Mouse (Mus musculus): ENCODE measurements around the gene Plxna3.
A peak's percentile ranks its signal among the peaks of the same experiment; 100 is the strongest.
"Not testable (repeated sequence)": the region's sequence is repeated elsewhere in the genome, so short reads cannot be mapped to it uniquely, and the experiment has no call there.

Plxna3 gene

DNA sequence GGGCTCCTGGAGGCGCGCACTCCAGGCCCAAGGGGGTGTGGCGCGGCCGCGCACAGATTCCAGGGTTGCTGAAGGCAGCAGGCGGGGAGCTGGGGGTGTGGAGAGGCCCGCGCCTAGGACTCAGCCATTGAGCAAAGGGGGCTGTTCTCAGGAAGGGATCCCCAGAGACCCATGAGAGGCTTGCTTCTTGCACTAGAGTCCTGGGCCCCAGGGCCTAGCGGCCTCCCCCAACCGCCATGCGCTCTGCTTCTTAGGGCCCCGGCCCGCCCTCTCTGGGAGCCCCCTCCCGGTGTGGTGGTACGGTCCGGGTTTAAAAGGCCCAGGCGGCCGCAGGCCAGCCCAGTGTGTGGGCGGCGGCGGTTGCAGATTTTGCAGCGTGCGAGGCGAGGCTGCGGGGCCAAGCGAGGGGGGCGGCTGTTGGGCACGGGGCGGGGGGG lies at the start of gene Plxna3:
Plxna3 (plus strand) TSS at position 342 of the 437 bp plus-strand sequence.
- peak; percentile 23 to 54 for DNase-seq (ENCODE audit: low spot score in 2 of 2)

DNA sequence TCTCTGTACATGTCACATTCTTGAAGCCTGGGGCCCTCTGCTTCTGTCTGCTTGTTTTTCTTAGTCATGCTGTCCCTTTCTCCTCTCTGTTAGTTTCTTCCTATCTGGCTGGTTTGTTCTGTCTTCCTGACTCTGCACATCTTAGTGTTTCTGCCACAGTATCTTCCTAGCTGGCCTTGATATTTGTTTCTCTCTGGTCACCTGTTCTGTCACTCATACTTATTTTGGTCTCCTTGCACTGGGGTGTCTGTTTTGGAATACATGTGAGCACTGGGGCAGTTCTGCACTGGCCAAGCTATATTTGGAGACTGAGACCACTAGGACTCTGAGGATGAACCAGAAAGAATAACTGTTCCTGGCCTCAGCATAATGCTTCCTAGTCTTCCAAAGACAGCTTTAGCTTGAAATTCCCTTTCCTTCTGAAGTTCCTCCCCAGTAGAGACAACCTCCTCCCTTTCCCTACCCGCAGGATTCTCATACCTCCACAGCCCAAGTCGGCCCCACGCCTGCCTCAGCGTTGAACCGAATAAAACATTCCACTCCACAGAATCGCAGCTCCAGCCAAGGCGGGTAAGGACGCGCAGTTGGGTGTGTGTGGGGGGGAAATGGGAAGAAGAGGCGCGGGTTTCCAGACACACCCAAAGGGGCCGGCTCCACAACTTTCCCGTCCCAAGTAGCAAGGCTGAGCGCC lies 47.7 kb upstream of the Plxna3 start:
- DNase-seq (ENCODE audit: low spot score in 2 of 2) = no peak

DNA sequence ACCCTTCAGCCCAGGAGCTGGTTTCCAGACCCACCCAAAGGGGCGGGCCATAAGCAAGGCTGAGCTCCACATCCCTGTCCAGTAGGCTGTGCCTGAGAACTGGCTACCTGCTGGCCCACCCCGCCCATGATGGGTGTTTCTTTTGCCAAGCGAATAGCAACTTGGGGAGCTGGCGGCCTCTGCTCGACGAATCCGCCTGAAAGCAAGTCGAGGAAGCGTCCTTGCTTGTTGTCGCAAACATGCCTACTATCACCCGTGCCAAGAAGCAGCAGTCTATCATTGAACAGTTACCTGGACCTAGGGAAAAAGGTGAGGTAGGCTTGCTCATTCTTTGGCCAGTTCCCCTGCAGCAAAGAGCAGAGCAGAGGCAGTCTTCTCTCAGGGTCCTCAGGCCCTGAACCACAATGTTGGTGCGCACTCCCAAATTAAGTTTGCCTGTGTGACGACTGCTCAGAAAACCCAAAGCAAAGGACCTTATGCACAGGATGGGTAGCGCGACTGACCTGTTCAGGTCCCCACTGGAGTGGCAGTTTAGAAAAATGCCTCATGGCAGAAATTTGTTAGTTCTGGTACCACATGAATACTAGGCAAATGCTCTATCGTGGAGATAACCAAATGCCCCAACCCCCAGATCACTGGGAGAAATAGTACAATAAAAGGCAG lies 47.0 kb upstream of the Plxna3 start, which contains the start of the genes Taz and Dnase1l1:
Taz (plus strand) TSS at position 181 of the 663 bp plus-strand sequence.
Dnase1l1 (minus strand) TSS at position 606 of the 663 bp plus-strand sequence.
- peak in 1 of 2 experiments; percentile 18 for DNase-seq (ENCODE audit: low spot score in 2 of 2)

DNA sequence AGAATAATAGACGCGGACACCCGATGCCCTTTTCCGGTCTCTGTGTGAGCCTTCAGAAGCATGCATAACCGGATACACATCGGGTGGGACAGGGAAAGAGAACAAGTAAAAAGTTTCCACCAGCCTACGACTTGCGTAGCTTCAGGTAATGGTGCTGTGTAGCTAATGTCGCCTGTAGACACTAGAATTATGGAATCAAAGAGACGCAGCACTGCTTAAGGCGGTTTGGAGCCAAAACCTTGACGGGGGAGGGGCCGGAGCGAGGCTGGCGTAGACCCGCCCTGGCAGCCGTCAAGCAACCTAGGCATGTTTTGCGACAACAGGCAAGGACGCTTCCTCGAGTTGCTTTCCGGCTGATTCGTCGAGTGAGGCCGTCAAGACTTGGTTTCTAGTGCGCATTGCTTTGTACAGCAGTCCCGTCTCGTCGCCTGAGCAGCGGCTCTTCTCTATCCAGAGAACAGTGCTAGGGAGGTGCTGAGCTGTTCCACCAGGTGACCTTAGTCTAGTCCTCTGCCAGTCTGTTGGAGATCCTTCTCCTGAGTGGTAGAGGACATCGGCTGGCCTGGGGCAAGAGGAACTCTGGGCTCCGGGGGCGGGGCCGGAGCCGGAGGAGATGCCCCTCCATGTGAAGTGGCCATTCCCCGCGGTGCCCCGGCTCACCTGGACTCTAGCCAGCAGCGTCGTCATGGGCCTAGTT lies 46.3 kb upstream of the Plxna3 start:
- DNase-seq (ENCODE audit: low spot score in 2 of 2) = peak; percentile 76 to 81

DNA sequence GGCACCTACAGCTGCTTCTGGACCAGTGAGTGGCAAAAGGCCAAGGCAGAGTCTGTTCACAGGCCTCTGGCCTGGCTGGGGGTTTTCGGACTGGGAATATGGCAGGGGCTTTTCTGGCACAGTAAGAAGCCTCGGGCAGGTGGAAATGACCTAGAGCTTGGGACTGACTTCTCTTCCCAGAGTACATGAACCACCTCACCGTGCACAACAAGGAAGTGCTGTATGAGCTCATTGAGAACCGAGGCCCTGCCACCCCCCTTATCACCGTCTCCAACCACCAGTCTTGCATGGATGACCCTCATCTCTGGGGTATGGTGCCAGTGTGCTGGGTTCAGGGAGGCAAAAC lies 45.8 kb upstream of the Plxna3 start:
- DNase-seq (ENCODE audit: low spot score in 2 of 2) = no peak

DNA sequence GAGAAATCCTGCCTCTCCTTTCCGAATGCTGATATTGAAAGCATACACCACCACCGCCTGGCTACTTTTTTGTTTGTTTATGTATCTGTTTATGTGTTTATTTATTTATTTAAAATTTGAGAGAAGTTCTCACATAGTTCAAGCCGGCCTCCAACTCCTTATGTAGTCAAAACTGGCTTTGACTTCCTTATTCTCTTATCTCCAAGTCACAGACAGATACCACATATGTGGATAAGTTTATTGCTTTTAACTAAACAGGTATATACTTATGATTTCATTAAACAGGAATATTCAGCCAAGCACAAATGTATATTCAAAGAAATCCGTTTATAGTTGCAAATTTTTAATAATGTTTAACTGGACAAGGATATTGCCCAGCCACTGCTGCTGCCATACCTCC lies 35.4 kb upstream of the Plxna3 start:
- no peak for DNase-seq (ENCODE audit: low spot score in 2 of 2)

DNA sequence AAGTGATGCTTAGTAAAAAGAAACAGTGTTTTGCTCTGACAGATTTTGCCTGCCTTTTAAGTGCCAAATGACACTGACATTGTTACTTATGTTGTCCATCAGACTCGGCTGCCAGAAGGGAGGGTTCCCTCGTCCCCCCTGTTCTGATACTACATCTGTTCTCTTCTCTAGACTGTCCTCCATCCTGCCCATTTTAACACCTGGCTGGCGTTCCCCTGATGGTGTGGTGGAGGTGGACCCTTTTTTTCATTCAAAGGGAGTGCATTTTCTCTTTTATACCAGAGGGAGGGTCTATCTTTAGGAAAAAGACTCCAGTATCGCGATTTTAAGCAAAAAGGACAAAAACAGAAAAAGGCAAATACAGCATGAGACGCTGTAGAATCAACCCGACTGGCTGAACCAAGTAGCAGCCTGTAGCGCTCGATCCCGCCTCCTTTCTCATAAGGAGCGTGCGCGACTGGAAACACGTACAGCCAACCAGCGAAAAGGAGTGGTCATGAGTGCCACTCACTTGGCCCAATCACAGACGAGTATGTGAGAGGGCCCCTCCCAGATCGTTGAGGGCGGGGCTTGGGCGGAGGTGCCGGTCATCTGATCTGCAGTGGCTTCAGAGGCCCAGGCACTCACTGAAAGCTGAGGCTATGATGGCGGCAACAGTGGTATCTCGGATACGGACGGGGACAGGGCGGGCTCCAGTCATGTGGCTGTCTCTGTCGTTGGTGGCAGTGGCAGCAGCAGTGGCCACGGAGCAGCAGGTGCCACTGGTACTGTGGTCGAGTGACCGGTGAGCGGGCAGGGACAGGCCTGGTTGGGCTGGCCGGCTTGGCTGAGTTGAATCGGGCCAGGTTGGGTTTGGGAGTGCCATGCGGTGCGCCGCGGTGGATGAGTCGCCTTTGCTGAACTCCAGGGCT lies 32.1 kb upstream of the Plxna3 start, which contains the start of gene Atp6ap1:
Atp6ap1 (plus strand) TSS at position 560 of the 911 bp plus-strand sequence.
- DNase-seq (ENCODE audit: low spot score in 2 of 2) = peak; percentile 91 to 95

DNA sequence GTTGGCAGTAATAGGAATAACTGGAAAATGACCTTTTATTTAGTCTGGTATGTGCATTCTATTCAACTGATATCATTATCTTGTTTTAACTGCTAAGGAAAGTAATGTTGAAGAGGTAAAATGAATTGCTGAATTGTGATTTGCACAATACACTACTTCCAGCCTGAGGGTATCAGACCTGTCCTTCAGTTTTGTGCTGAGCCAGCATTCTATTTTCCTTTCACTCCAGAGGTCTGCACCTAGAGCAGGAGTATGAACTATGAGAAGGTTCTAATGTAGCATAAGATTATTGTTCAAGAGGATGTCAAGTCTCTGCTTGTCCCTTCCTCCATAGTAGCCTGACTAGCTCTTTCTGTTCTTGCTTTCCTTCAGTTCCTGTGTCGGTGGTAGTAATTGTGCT lies 30.5 kb upstream of the Plxna3 start:
- no peak for DNase-seq (ENCODE audit: low spot score in 2 of 2)

DNA sequence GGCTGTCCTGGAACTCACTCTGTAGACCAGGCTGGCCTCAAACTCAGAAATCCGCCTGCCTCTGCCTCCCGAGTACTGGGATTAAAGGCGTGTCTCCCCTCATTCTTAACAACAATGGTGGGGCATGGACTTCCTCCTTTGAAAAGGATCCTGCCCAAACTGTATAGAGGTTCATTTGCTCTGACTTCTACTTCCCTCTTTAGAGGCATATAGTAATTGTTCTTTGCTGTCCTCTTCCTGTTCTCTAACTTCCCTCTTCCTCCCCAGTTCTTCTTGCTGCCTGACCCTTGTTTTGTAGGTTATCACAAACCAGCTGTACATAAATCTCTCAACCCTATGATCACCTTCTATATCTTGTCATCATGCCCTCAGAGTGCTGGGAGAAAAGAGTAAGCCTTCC lies 29.1 kb upstream of the Plxna3 start:
- DNase-seq (ENCODE audit: low spot score in 2 of 2) = no peak

DNA sequence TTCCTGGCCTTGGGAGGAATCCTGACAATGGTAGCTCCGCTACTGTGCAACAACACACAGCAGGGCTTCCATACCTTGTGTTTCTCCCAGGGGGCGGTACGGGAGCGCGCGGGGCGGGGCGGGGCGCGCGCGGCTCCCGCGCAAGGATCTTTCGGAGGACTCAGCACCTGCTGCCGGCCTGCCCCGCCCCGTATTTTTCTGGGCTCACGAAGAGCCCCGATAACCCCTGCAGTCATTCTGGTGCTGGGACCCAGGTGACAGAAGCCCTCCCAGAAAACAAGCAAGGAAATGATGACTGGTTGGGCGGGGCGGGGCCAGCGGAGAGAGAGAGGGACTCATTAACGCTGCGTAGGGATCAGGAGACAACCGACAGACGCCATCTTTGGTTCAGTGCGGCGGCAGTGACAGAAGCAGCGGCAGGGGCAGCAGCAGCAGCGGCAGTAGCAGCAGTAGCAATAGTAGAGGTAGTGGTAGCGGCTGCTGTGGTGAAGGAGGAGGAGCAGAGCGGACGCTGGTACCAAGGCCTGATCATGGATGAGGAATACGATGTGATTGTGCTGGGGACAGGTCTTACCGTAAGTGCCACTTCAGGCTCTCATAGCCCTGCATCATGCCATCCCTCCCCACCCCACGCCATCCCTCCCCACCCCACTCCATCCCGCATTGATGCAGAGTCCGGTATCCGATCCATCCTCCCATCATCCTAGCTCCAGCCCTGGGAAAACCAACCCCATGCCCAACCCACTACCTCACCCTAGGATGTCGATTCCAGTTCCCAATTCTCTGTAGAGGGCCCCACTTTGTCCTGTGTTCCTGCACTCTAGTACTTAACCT lies 23.8 kb upstream of the Plxna3 start, which contains the start of gene Gdi1:
Gdi1 (plus strand) TSS at position 132 of the 834 bp plus-strand sequence.
- DNase-seq (ENCODE audit: low spot score in 2 of 2) = peak; percentile 59 to 61

DNA sequence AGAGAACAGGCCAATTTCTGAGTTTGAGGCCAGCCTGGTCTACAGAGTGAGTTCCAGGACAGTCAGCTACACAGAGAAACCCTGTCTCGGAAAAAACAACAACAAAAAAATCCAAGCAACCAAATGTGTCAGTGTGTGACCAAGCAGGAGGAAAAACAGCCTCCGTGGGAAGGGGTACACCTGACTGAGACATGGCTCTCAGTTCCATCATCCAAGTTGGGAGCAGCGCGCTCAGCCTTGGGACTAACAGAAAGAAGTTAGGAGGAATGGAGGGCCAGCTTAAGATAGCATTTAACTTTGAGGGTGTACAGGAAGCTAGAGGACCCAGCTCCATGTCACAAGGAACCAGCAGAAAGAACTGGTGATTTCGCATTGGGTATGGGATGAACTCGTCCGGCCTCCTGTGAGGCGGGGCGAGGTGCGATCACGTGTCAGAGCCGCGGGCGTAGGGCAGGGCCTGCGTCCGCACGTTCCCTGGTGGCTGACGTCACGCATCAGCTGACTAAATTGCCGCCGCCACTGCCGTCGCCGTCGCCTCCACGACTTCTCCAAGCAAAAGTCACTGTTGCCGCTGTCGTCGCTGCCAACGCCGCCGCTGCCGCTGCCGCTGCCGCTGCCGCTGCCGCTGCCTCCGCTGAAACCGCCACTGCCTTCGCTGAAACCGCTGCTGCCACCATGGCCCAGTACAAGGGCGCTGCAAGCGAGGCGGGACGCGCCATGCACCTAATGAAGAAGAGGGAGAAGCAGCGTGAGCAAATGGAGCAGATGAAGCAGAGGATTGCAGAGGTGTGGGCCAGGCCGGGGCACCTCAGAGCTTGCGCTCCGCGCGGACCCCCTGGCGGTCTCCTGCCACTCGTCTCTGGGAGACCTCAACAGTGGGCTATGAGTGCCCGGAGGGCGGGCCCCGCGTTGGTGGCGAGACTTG lies 16.1 kb upstream of the Plxna3 start, which contains the start of gene Fam50a:
Fam50a (plus strand) TSS at position 494 of the 925 bp plus-strand sequence.
- peak; percentile 84 for DNase-seq (ENCODE audit: low spot score in 2 of 2)

DNA sequence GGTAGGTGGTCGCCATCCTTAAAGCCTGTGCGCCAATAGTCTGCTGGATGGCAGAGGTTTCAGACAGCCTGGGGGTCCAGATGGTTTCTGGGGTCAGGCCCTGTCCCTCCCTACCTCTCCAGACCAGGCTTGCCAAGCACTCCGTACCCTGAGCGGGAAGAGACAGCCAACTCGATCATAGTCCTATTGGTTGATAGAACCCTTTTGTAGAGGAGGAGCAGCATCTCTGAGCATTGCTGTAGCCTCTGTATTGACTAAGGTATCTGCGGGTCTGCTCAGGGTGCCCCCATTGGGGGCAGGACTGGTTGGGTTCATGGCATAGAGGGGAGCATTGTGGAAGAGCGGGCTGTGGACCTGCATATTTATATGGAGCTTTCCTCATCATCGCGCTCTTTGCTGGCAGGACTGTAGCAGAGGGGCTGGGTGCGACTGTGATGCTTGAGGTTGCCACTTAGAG lies 377 bp downstream of the Plxna3 start:
- no peak for DNase-seq (ENCODE audit: low spot score in 2 of 2)

DNA sequence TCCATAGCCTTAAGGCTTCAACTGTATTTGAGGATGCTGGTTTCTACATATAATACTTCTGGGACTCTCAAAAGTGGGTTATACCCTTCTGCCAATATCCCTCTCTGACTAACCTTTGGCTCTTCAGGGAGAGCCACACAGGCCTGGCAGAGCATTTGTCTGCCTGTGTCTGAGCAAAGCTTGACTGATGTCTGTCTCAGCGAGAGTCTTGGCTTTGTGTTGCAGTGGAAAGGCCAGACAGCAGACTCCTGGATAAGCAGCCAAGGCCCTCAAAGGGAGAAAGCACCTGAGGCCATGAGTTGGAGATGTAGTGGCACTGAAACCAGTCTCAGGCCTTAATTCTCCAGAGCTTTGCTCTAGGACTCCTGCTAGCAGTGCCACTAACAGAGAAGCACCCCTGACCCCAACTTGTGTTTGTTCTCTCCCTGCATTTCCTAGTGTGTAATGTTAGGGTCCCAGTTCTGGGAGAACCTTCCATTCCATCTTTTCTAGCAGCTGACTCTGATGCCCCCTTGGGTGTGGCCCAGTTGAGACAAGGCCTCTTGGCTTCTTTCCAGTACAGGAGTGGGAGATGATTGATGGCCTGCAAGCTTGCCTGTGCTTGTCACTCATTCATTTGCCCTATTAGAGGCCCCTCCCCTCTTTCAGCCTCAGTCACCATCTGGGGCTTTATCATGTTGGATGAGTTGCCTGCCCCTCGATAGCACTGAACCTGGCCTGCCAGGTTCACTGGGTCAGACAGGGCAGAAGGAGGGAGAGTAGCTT lies 1.5 kb downstream of the Plxna3 start:
- no peak for DNase-seq (ENCODE audit: low spot score in 2 of 2)

DNA sequence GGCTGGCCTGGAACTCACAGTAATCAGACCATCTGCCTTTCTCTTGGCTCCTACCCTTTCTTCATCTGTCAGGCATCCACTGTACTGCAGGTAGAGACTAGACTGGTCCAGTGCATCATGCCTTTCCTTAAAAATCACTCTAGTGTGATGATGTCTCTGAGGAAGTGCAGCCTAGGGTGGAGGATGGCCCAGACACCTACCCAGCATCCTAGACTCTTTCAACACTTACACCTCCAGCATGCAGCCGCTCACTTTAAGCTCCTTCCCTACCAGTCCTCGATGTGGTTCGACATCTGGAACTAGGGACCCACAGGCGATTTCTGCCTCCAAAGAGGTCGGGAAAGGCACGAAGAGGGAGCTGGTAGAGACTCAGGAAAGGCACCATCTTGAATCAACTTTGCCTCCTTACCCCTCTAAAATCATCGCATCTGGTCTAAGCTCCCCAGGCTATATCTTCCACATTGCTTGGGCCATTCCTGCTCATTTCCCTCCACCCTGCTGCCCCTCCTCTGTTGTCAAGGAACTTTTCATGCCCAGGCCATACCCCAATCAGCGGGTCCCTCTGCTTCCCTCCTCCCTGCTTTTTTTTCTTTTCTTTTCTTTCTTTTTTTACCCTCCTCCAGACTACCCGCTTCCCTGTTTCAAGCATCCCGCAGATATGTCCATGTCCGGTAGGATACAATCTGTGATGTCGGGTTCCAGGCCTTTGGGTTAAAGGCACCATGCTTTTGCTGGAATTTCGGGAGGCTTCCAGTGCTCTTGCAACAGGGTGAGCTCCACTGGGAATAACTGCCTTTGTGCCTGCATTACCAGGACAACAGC lies 24.0 kb downstream of the Plxna3 start:
- no peak for DNase-seq (ENCODE audit: low spot score in 2 of 2)

DNA sequence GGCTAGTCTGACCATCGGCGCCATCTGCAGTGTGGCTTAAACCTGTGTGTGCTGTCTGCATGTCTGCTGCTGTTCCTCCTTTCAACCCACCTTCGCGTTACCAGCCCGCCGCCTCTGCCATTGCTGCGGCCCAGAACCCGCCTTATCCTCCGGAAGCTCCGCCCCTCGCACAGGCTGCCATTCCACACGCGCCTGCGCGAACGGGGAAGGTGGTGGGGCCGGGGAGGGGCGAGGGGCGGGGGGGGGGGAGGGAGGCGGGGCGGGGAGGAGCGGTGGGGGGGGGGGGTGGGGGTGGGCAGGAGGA lies 24.6 kb downstream of the Plxna3 start, which contains the start of gene Lage3:
Lage3 (minus strand) TSS at position 152 of the 304 bp plus-strand sequence.
- peak; percentile 60 to 72 for DNase-seq (ENCODE audit: low spot score in 2 of 2)

DNA sequence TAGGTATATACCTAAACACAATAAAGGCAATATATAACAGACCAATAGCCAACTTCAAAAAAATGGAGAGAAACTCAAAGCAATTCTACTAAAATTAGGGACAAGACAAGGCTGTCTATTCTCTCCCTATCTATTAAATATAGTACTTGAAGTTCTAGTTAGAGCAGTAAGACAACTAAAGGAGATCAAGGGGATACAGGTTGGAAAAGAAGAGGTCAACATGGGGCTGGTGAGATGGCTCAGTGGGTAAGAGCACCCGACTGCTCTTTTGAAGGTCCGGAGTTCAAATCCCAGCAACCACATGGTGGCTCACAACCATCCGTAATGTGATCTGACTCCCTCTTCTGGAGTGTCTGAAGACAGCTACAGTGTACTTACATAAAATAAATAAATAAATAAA lies 28.2 kb downstream of the Plxna3 start:
- DNase-seq (ENCODE audit: low spot score in 2 of 2) = not testable (repeated sequence)

DNA sequence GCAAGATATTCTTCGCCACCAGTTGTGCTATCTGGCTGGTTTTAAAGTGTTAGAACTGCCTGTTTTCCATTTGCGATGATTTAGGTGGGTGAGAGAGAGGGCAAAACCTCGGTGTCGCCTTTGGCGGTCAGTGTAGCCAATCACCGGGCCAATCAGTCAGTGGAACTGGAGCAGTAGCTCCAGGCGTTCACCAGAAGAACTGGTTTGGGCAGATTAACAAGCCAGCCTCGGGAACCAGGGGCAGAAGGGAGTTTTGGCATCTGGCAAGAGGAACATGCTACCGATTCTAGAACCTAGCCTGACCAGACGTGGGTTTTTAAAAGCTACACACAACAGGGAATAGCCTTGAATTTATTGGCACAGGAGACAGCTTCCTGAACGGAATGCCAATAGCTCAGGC lies 30.3 kb downstream of the Plxna3 start:
- DNase-seq (ENCODE audit: low spot score in 2 of 2) = no peak

DNA sequence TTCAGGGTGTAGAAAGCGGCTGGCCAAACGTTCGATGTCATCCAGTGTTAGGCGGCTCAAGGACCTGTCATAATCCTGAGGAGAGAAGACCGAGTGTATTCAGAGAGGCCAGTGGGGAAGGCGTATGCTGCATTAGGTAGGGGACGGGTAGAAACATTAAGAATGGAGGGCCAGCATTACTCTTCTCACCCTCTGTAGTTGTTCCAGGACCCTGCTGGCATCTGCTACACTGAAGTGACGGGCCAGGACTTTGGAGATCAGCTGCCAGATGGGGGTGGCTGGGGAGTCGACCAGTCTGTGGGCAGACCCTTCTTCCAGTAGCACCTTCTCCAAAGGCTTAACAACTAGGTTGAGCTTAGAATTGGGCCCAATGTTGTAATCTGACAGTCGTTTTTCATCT lies 38.6 kb downstream of the Plxna3 start:
- DNase-seq (ENCODE audit: low spot score in 2 of 2) = no peak
